Mouse (Mus musculus): ENCODE results near the gene Ppp1r13l.

DNA sequence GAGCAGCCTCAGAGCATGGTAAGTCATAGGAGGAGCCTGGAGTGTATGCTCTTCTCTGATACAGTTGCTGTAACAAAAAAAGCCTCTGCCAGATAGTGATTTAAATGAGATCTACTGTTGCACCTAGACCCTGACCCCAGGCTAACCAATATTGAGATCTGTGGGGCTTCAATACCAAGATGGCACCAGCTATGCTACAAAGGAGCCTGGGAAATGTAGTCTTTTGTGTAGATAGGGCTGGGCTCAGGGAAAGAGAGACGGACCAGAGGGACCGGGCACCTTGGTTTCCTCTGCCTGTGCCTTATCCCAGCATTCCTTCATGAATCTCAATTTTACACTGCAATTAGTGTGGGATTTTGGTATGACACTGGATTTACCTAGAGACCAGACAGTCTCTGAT, 13.8 kb downstream of the Ppp1r13l start:
- TF ChIP-seq POLR2A (IDR thresholded peaks at IDR 0.05; ENCODE audit: low read depth, low read length) (no peak), CTCF (conservative IDR thresholded peaks at IDR 0.05; ENCODE audit: insufficient read depth, insufficient read length, low read depth, low read length) (no peak)

All from kidney, adult 2 months (tissue).